In genomic region chr19:3344636-3345544, GRCm38 (mm10) we compare ENCODE assay signal across 14 mouse cellular contexts. TPM values are rescaled to one million over a fixed set of nuclear protein-coding genes. Genes with fewer than 3 reads are reported as not detected.
DNase-seq lines count a peak whose midpoint lies in the region; ATAC-seq and TF ChIP-seq lines count a peak whose summit lies in the region.
"Had no signal": no experiment of that assay in that cellular context is flagged by ENCODE, and none has a peak within 500 bp of the region (broad histone marks: within the 10 kb centered on the region; RNA-seq: fewer than 3 reads in every experiment).

No protein-coding gene starts in this region.

- intact Hi-C loops in heart, postnatal 14 days (cut with DNase I), result no loop called here
- intact Hi-C loops in heart, postnatal 36 days (cut with DNase I), result no loop called here

- TF ChIP-seq CTCF in C2C12 (IDR thresholded peaks at IDR 0.05; ENCODE audit: control insufficient read depth, insufficient read depth, insufficient read length), result no peak
- TF ChIP-seq CTCF in Patski (IDR thresholded peaks at IDR 0.05), result no peak

- no peaks in the 10 kb centered on the region for H3K36me3 ChIP-seq in C2C12 (ENCODE audit: control insufficient read depth, insufficient read depth)
- H3K36me3 ChIP-seq: embryonic facial prominence, embryonic 12.5 days; hindbrain, embryonic 10.5 days had no signal

- H3ac ChIP-seq in C2C12 (ENCODE audit: control insufficient read depth, insufficient read length, low read depth), result no peak overlapping the region

- peak; percentile 77 for ATAC-seq in Patski
- ATAC-seq in frontal cortex, adult (ENCODE audit: low TSS enrichment), result no peak

- H3K79me2 ChIP-seq in C2C12 (ENCODE audit: control insufficient read depth, insufficient read depth), result peaks cover 59% of the 10 kb centered on the region

- CTCF ChIA-PET in Patski (lab: Charles Lee), result no interaction called here

- H3K79me3 ChIP-seq in C2C12 (ENCODE audit: low read depth), result peaks cover 12% of the 10 kb centered on the region

- peak; percentile 68 for DNase-seq in Patski (ENCODE audit: low read depth, low spot score)
- DNase-seq in kidney, adult 8-10 months, result peak; percentile 65 to 73
- peak; percentile 64 to 80 for DNase-seq in kidney, postnatal 25 days
- no peak for DNase-seq in heart, postnatal 14 days
- no peak for DNase-seq in heart, postnatal 36 days
- DNase-seq: adrenal gland, postnatal 25 days; cerebellum, adult 9-10 months; lung, postnatal 14 days had no signal

- in situ Hi-C loops in Patski (cut with MboI; ENCODE audit: low pct_unique_long_range_greater_than_20kb), result no loop called here

- H3K4me3 ChIP-seq in C2C12 (ENCODE audit: insufficient read depth, poor library complexity, severe bottlenecking), result no peak overlapping the region
- H3K4me3 ChIP-seq: embryonic facial prominence, embryonic 12.5 days; heart, embryonic 13.5 days; hindbrain, embryonic 10.5 days; limb, embryonic 15.5 days had no signal

- POLR2A ChIA-PET in Patski (lab: Charles Lee), result no interaction called here

- no peaks in the 10 kb centered on the region for H3K27me3 ChIP-seq in C2C12 (ENCODE audit: control insufficient read depth, insufficient read depth, insufficient read length)
- H3K27me3 ChIP-seq in Patski, result no peaks in the 10 kb centered on the region
- H3K27me3 ChIP-seq: embryonic facial prominence, embryonic 12.5 days; heart, embryonic 13.5 days; limb, embryonic 15.5 days had no signal

TF ChIP-seq in C2C12, 6 proteins besides CTCF, POLR2A, EP300 and RAD21:
- peak; percentile 19 for TF ChIP-seq MYOD1 (IDR thresholded peaks at IDR 0.05; ENCODE audit: control insufficient read depth, insufficient read length, low read depth)
- TF ChIP-seq MAX (IDR thresholded peaks at IDR 0.05), result no peak

RNA-seq across cellular contexts. Expression of gene Cpt1a, which starts 22.8 kb away (rescaled TPM):
- polyA plus RNA-seq in C2C12 (2012; fragmentation: generic; extraction: Trizol) (56.7 TPM), Patski (2021) (109 TPM)
- total RNA-seq in heart, postnatal 14 days (2021), result 10 to 100 TPM; 80.3 to 87.5 TPM
- total RNA-seq in heart, postnatal 36 days (2021), result 10 to 100 TPM; 69.2 to 94.6 TPM

RNA-seq across cellular contexts. Expression of gene Tesmin, which starts 43.8 kb away (rescaled TPM):
- 0.39 TPM for polyA plus RNA-seq in C2C12 (2012; fragmentation: generic; extraction: Trizol)
- 0.64 TPM for polyA plus RNA-seq in Patski (2021)
- total RNA-seq in heart, postnatal 14 days (2021), result 1 to 10 TPM; 5.0 to 5.2 TPM
- total RNA-seq in heart, postnatal 36 days (2021), result 1 to 10 TPM; 3.5 to 4.1 TPM

Comparison
In these comparisons a context has a peak if more than half of its experiments do, and no peak if none do; other contexts are left out.
1. DNase-seq: peak in Patski (single experiment), kidney, adult 8-10 months (2 of 2) and kidney, postnatal 25 days (2 of 2); none in heart, postnatal 14 days (0 of 2) and heart, postnatal 36 days (0 of 2).